Mouse (Mus musculus): ENCODE measurements around the gene Tubb1.

Gene Tubb1

GRCm38 (mm10) chr2:174444359-174444758 lies 6.1 kb upstream of the Tubb1 start:
- DNase-seq, result no peak

DNA sequence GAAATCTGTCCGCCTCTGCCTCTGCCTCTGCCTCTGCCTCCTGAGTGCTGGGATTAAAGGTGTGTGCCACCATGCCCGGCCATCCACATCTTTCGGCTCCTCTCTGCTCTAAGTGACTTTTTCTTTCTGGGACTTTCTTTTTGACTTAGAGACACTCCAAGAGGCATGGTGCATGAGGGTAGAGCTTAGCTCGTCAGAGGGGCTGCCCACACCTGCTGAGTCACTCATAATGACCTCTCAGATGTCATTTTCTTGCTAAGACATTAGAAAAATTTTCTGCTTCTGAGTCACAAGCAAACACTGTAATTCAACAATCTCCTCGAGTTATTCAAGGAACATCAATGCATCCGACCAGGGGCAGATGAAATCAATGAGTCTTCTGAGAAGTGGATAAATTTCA lies 5.5 kb upstream of the Tubb1 start:
- no peak for DNase-seq

- DNase-seq, result no peak
Measured at GRCm38 (mm10) chr2:174446492-174446891, 4.0 kb upstream of the Tubb1 start.

DNA sequence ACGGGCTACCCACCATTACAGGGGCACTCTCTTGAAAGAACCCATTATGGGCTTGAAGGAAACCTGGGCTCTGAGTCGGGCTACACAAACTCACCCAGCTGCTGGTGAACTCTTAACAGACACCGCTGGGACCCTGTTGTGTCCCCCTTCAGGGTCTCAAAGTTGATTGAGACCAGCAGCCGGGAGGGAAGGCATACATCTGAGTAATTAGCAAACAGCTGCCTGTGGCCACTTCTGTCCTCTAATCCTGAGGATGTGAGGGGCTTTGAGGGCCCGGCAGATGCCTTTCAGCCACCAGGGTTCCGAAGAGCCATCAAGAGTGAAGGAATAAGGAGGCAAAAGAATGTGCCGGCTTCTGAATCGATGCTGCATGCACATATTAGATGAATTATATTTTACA lies 3.6 kb upstream of the Tubb1 start:
- DNase-seq, result no peak

DNA sequence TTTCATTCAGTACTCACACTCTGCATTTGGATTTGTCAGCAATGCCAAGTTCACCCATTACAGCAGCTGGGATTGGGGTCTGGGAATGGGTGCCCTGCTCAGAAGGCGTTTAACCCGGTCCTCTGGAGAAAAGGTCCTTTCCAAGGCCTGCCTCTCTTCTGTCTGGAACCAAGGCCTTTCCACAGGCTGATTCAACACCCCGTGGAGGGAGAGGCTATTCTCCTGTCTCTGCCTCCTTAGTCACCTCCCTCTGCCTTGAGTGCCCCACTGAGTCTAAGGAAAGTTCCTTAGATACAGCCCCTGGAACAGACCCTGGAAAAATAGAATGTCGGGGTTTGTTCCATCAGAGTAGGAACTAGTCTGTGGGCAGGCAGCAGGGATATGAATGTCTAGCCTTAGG lies 2.1 kb upstream of the Tubb1 start:
- DNase-seq, result no peak

DNA sequence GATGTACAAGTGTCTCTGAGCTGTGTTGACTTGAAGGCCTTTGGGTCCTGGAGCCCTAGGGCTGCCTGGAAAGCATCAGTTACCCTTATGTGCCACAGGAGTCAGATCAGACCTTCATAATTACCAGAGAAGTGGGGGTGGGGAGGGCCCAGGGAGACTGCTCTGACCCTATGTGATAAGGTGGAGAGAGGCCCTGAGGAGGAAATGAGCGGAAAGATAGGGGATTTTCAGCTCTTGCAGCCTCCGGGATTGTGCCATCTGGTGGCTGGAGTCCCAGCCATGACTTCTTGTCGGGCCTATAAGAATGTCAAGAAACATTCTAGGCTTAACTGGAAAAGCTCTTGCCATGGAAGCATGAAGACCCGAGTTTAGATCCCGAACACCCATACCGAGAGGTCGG lies 3.2 kb downstream of the Tubb1 start:
- peak; percentile 43 for DNase-seq

DNA sequence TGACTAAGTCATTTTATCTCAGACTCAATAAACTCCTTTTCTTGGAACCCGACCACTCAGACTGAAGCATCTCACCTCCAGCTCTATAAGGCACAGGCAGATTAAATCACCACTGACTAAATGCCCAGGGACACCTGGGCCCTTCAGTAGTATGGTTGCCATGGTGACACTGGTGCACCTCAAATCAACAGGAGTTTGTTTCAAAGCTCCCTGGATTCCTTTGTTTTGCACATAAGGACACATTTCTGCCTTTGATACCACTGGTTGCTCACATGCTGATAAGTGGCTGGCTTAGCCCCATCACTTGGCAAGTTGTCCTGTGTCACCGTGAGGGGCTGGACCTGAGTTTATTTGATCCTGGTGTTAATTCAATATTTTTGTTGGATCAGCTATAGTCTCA lies 8.9 kb downstream of the Tubb1 start:
- DNase-seq, result no peak

DNA sequence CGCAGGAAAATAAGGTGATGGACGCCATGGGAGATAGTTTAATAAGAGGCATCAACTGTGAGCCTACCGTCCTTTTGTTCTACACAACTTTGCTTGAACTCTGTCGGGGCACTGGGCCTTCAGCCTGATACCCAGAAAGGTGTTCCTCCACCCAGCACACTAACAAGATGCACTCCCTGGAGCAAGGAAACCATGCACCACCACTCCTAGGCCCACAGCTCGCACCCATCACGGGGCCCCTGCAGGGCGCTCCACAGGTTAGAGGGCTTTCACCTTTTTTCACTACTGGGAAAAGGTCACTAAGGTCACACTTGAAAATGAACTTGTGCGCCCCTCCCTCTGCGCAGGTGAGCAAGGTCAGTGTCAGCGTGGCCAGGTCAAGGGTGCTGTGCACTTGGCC lies 12.9 kb downstream of the Tubb1 start:
- DNase-seq, result no peak

GRCm38 (mm10) chr2:174463789-174464523 lies 13.5 kb downstream of the Tubb1 start, which contains the start of gene Atp5e:
Gene Atp5e, minus strand, starts transcription at chr2:174464105.
- peak; percentile 97 for DNase-seq

- no peak for DNase-seq
Measured at GRCm38 (mm10) chr2:174470333-174470732, 19.8 kb downstream of the Tubb1 start.

DNA sequence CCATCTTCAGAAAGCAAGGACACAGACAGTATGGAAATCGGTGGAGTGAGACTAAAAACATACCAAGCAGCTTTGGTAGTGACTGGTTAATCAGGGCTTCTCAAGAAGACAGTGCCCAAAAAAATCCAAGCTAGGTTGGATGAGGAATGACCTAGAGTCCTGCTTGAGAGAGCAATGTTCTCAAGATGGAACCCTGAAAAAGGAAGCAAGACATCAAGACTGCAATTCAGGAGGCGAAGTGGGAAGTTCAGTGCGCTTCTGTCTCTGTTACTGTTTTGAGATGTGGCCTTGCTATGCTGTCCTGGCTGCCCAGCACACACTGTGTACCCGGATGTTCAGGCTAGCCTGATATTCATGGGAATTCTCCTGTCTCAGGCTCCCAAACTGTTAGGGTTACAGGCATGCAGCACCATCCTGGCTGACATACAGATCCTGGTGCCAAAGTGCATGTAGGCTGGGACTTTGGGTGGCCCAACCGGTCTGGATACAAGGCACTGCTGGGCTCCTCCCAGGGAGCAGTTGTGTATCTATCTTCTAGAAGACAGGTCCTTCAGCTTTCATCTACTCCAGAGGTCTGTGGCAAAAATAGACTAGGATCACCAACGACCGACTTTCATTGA lies 20.4 kb downstream of the Tubb1 start:
- DNase-seq, result no peak

DNA sequence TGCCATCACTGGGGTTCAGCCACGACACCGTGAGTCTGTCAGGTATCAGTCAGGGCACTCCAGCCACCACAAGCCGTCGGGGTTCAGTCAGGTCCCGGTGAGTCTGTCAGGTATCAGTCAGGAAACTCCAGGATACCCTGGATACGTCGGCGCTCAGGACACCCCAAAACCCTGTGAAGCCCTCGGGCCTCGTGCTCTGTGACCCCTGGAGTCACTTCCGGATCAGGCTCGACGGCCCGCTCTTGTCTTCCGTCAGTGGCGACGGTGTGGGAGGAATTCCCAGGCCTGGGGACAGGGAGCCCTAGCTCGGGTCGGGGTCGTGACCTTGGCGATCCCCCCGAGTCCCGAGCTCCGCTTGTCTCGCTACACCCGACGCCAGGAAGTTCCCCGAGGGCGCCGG lies 21.9 kb downstream of the Tubb1 start:
- no peak for DNase-seq

DNA sequence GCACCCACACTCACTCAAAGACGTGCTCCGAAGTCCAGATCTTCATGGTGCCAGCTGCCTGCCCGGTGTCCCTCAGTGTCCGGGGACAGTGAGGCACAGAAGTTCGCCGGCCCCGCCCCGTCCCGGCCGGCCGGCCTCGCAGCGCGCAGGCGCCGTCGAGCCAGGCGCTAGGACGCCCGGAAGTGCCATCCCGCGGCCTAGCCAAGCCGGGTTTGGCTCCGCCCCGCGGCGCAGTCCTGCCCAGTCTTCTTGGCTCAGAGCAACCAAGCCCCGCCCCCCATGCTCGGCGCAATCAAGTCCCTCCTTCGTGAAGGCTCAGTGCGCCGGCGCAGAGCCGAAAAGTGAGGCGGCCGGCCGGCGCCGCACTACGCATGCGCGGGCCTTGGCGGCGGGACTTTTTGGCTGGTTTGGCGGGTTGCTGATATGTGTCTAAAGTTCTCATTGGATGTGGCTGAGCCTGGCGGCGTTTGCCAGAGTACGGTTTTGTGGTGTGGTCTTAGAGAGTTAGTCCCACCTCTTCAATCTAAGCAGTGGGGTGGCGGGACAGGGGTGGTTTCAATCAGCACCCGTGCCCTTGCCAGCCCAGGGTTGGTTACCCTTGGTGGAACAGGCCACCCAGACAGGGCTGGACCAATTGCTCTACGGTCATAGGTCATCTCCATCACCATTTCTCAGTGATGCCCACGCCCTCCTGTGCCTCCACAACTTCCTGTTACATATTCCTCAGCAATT lies 22.5 kb downstream of the Tubb1 start, which contains the start of gene Prelid3b:
Gene Prelid3b (minus strand): TSS at position 264 of the 732 bp plus-strand sequence.
- DNase-seq, result peak; percentile 100

- no peak for DNase-seq
Measured at GRCm38 (mm10) chr2:174473550-174473927, 23.0 kb downstream of the Tubb1 start.

DNA sequence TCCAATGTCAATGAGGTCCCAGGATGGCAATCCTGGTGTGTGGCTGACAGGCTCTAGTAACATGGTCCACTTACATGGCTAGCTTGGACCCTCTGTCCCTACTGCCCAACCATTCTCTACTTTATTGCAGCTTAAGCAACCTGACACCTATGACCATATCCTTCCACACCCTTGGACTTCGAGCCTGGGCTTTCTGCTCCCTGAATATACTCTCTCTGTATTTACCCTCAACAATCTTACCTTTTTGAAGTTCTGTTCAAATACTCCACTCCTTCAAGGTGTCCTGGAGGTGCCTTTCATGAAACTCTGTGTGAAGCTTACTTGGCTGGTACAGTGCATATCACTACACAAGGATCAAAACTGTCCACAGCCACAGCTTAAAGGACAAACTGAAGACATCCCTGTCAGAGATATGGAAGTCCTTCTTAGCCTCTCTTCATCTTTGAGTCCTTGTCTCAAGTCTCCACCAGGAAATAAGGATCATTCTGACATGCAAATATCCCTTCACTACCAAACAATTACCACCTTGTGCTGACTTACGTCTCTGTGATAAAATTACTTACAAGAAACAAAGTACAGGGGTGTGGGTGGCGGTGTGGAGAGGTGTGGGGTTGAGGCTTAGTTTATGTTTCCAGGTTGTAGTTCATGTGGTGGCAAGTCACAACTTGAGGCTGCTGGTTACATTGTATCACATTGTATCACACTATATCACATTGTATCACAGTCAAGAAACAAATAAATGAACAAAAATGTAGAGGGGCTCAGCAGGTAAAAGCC lies 27.2 kb downstream of the Tubb1 start:
- DNase-seq, result no peak

DNA sequence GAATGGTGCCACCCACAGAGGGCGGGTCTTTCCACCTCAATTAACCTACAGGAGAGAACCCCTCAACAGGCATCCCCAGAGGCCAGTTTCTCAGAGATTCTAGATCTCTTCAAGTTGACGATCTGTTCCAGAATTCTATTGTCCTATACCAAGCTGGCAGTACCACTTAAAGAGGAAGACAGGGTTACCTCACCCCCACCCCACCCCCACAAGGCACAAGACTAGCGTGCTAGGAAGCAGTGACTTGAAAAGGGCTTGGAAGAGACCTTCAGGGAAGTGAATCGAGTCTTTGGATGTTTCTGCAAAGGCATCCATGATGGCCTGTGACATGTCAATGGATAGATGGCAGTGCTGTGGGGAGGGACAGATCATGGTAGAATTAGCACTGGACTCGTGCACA lies 28.3 kb downstream of the Tubb1 start:
- no peak for DNase-seq

DNA sequence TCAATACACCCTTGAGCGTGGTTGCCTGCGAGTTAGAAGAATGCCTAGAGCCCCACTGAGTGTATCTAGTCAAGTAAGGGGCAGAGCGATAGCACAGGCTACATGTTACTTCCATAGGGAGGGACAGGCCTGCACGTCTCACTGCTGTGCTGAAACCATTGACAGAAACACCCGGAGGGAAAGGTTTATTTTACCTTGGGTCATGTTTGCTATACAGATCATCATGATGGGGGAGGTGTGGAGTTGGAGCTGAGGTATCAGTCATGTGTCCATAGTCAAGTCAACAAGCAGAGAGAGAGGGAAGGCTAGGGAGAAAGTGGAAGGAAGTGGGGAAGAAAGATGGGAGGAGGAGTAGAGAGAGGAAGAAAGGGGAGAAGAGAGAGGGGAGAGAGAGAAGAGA lies 36.5 kb downstream of the Tubb1 start:
- DNase-seq, result no peak

DNA sequence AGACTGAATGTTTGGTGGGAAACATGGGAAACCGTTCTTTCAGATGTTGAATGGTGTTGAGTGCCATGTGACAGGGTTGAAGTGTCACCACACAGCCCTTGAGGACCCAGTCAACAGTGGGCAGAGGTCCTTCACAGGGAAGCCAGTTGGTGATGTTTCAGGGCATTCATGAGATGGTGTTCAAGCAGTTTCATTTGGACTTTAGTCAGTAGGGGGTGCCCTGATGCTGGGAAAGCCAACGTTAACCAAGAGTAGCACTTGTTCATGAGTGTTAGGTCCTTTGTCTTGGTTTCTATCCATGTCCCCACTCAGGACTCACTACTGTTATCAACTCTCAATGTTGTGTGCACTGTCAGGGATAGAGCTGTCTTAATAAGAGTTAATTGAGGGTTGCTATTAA lies 42.4 kb downstream of the Tubb1 start:
- peak; percentile 46 for DNase-seq

DNA sequence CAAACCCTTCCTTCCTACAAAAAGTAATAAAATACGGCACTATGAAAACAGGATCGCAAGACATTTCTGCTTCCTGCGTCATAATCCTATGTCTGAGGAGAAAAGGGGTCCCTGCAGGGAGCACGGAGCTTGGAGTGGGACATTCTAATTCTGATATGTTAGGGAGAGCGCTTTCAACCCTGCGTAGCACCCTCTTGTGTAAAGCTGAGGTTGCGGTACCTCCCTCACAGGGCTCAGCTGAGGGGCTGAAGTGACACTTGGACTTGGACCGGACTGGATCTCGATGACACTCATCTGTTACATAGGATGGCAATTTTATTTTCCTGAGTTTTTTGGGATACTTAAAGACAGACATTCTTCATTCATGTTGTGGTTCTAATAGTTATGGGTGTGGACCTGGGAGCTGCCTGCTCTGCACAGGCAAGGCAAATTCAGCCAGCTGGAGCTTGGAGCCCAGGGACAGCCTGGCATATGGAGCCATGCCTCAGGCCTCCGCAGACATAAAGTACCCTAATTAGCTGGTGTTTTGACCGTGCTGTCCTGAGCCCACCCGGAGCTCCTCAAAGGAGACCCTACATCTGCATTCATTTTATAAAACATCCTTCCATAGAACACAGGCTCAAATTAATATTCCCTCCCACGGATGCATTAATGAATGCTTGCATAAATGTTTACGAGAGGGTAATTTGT lies 50.5 kb downstream of the Tubb1 start:
- DNase-seq, result no peak

GRCm38 (mm10) chr2:174501517-174501916 lies 51.0 kb downstream of the Tubb1 start:
- no peak for DNase-seq

GRCm38 (mm10) chr2:174502321-174502720 lies 51.8 kb downstream of the Tubb1 start:
- no peak for DNase-seq

DNA sequence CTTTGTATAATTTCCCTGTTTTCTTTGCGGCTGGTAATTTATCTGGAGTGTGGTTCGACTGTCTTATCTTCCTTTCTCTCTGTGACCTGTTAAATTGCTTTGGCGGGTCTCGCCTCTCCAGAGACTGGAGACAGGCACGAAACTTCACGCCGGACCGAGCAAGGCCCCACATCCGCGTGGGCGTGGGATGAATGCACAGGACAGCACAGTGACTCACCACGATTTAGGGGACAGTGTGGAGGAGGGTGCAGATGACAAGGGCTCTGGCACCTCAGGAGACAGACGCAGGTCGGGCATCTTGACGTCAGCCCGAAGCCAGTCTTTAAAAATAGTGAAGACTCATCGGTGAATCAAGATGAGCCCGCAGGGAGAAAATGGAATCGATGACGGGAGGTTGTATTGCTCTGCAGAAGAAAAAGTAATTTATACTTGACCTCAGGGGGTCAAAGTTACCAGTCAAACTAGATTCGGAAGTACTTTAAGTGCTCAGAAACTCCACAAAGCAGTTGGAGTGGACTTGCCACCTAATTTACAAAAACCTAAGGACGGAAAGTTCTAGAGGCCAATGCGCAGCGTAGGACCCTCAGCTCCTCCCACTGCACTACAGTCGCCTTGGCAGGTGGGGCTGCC lies 52.5 kb downstream of the Tubb1 start:
- no peak for DNase-seq

All from lung, postnatal 10 days (tissue).